Mouse (Mus musculus): ENCODE data around the gene Psmd9.

DNA sequence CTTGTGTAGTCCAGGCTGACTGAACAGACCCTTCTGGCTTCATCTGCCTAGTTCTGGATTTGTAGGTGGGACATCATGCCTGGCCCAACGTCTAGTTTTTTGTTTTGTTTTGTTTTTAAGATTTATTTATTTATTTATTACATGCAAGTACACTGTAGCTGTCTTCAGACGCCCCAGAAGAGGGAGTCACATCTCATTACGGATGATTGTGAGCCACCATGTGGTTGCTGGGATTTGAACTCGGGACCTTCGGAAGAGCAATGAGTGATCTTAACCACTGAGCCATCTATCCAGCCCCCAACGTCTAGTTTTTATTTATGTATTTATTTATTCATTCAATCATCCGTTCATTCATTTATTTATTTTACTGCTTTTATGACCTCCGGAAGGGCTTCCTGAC lies 82.2 kb downstream of the Psmd9 start:
- TF ChIP-seq ZC3H11A (IDR thresholded peaks at IDR 0.05; ENCODE audit: borderline replicate concordance, low read depth, low read length) (no peak), HCFC1 (IDR thresholded peaks at IDR 0.05; ENCODE audit: borderline replicate concordance, insufficient read depth, low read length) (no peak), CHD2 (IDR thresholded peaks at IDR 0.05; ENCODE audit: low read depth, low read length) (no peak), ZNF384 (IDR thresholded peaks at IDR 0.05; ENCODE audit: low read depth, low read length) (no peak)
